Mouse (Mus musculus) brain, embryonic 14.5 days (tissue): ENCODE data around the gene Pdcd6ip.

Experiments used
- CTCF ChIP-seq: fragments of 200-500 bp; IDR thresholded peaks from 2 replicates; pipeline ENCODE4 v1.5.1; 2012; ENCODE audit warnings: inconsistent platforms, mild to moderate bottlenecking, moderate library complexity, borderline replicate concordance; ENCODE audit not compliant: insufficient read depth, insufficient read length; ENCODE audit errors: extremely low read depth
- POLR2A ChIP-seq: fragments of 200-500 bp; IDR thresholded peaks from 2 replicates; pipeline ENCODE4 v1.6.1; 2012; ENCODE audit warnings: mild to moderate bottlenecking, inconsistent platforms, borderline replicate concordance; ENCODE audit not compliant: poor library complexity, insufficient read depth, insufficient read length, severe bottlenecking; ENCODE audit errors: extremely low read depth

GRCm38 (mm10) chr9:113701441-113702160, 6.5 kb downstream of the Pdcd6ip start:
- TF ChIP-seq CTCF (no peak), POLR2A (no peak)
